Mouse (Mus musculus): ENCODE data around the gene Zfp93. TPM values are rescaled to one million over a fixed set of nuclear protein-coding genes. Genes with fewer than 3 reads are reported as not detected.
"Not testable (repeated sequence)": the region's sequence is repeated elsewhere in the genome, so short reads cannot be mapped to it uniquely, and the experiment has no call there.

Gene Zfp93
- polyA plus RNA-seq, 2 experiments = 0.58 to 0.75 TPM

DNA sequence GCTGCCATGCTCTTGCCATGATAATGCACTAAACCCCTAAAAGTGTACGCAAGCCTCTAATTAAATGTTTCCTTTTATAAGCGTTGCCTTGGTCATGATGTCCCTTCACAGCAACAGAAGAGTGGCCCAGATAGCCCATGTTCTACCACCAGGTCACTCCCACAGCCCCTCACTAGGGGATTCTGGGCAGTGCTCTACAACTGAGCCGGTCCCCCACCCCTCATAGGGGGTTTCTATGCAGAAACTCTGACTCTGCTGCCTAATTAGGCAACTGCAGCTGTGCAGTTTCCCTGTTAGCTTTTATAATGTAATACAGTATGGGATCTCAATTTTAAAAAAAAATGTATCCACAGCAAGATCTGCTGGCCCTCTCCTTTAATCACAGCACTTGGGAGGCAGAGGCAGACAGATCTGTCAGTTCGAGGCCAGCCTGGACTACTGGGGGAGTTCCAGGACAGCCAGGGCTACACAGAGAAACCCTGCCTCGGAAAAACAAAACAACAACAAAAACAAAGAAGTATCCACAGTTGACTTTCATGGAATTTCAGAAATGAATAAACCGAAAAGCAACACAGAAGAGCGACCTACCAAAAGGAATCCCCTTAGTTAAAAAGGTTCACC lies 443 bp upstream of the Zfp93 start:
- TF ChIP-seq EP300 (IDR thresholded peaks at IDR 0.05; ENCODE audit: low read depth) = no peak
- no peak for TF ChIP-seq CTCF (IDR thresholded peaks at IDR 0.05; ENCODE audit: low read depth)
- H3K4me2 ChIP-seq (ENCODE audit: low read depth) = peak overlapping the region; percentile 73
- no peaks in the 10 kb centered on the region for H3K27me3 ChIP-seq (ENCODE audit: control insufficient read depth, insufficient read depth, low read length)
- 31% methylated on average over 7 of the region's 7 CpGs for WGBS (ENCODE audit: insufficient replicate concordance)
- ATAC-seq (ENCODE audit: insufficient read depth) (peak; percentile 13; the same call in 1 of the 2 replicates), DNase-seq (ENCODE audit: low read depth in 3 of 3, low spot score in 3 of 3) (no peak)
- H3K36me3 ChIP-seq (replicated peaks; ENCODE audit: control insufficient read depth, insufficient read depth, low read depth) = no peaks in the 10 kb centered on the region
- peak overlapping the region; percentile 59 to 61 for H3K4me3 ChIP-seq (ENCODE audit: insufficient read depth in 1 of 2, low read depth in 2 of 2, low read length in 2 of 2)
- H3K9me3 ChIP-seq (ENCODE audit: control insufficient read depth, low read length) = no peaks in the 10 kb centered on the region
- H3K9ac ChIP-seq (replicated peaks) = peak overlapping the region; percentile 20; the same call in 1 of the 2 replicates
- H3K27ac ChIP-seq = no peak overlapping the region
- no peaks in the 10 kb centered on the region; a peak in 1 of 4 replicates for H3K4me1 ChIP-seq (replicated peaks; ENCODE audit: control insufficient read depth in 2 of 2, insufficient read depth in 2 of 2, low read length in 1 of 2)

DNA sequence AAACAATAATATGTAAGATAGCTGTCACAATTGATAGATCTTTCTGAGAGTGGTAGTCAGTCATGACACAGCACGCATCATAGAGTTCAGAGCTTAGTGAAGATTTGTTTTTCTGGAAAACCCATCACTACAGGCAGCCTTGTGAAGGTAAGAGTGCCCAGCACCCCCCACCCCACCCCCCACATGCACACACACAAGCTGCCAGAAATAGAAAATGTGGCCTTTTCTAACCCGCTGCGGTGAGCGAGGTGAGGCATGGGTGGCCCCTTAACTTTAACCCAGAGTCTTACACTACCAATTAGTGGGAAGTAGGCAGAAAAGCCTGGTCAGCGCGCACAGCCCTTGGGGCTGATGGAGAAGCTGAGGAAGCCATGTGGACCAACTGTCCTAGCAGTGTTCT lies 971 bp downstream of the Zfp93 start:
- DNase-seq (ENCODE audit: low read depth in 3 of 3, low spot score in 3 of 3) = no peak
- WGBS (ENCODE audit: insufficient replicate concordance) = 85% methylated on average over 6 of the region's 6 CpGs
- no peak overlapping the region for H3K4me3 ChIP-seq (ENCODE audit: insufficient read depth in 1 of 2, low read depth in 2 of 2, low read length in 2 of 2)
- no peaks in the 10 kb centered on the region for H3K9me3 ChIP-seq (ENCODE audit: control insufficient read depth, low read length)
- no peaks in the 10 kb centered on the region for H3K36me3 ChIP-seq (replicated peaks; ENCODE audit: control insufficient read depth, insufficient read depth, low read depth)
- H3K9ac ChIP-seq (replicated peaks) = no peak overlapping the region
- H3K27me3 ChIP-seq (ENCODE audit: control insufficient read depth, insufficient read depth, low read length) = no peaks in the 10 kb centered on the region
- no peaks in the 10 kb centered on the region; a peak in 1 of 4 replicates for H3K4me1 ChIP-seq (replicated peaks; ENCODE audit: control insufficient read depth in 2 of 2, insufficient read depth in 2 of 2, low read length in 1 of 2)
- H3K27ac ChIP-seq = no peak overlapping the region
- ATAC-seq (ENCODE audit: insufficient read depth) = no peak
- no peak overlapping the region for H3K4me2 ChIP-seq (ENCODE audit: low read depth)
- TF ChIP-seq EP300 (IDR thresholded peaks at IDR 0.05; ENCODE audit: low read depth) (no peak), CTCF (IDR thresholded peaks at IDR 0.05; ENCODE audit: low read depth) (no peak)

GRCm38 (mm10) chr7:24274456-24274855 lies 4.2 kb downstream of the Zfp93 start:
- Histone ChIP-seq H3K9me3 (ENCODE audit: control insufficient read depth, low read length) (no peaks in the 10 kb centered on the region), H3K4me3 (ENCODE audit: insufficient read depth in 1 of 2, low read depth in 2 of 2, low read length in 2 of 2) (no peak overlapping the region), H3K36me3 (replicated peaks; ENCODE audit: control insufficient read depth, insufficient read depth, low read depth) (no peaks in the 10 kb centered on the region), H3K4me2 (ENCODE audit: low read depth) (no peak overlapping the region), H3K27me3 (ENCODE audit: control insufficient read depth, insufficient read depth, low read length) (no peaks in the 10 kb centered on the region), H3K9ac (replicated peaks) (no peak overlapping the region), H3K27ac (no peak overlapping the region), H3K4me1 (replicated peaks; ENCODE audit: control insufficient read depth in 2 of 2, insufficient read depth in 2 of 2, low read length in 1 of 2) (no peaks in the 10 kb centered on the region; a peak in 1 of 4 replicates)
- no peak for DNase-seq (ENCODE audit: low read depth in 3 of 3, low spot score in 3 of 3)
- ATAC-seq (ENCODE audit: insufficient read depth) = no peak
- TF ChIP-seq CTCF (IDR thresholded peaks at IDR 0.05; ENCODE audit: low read depth) (no peak), EP300 (IDR thresholded peaks at IDR 0.05; ENCODE audit: low read depth) (no peak)
- WGBS (ENCODE audit: insufficient replicate concordance) = 55% methylated on average over 4 of the region's 4 CpGs

DNA sequence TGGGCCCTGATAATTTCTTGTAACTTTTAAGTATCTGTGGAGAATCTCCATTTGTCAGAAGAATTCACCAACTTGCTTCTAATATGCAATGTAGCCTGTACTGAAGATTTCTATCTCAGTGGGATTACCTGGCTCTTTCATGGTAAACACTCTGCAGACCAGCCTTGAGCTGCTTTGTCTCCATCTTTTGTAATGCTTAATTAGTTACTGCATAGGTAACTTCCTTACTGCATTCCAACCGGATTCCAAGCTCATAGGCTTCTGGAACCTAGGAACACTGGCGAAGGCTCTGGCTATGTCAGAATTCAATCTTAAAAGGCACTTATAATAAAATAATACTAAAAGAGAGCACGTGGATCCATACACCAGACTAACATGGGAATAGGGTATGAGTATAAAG lies 8.6 kb downstream of the Zfp93 start:
- H3K4me3 ChIP-seq (ENCODE audit: insufficient read depth in 1 of 2, low read depth in 2 of 2, low read length in 2 of 2); H3K9me3 ChIP-seq (ENCODE audit: control insufficient read depth, low read length); H3K27ac ChIP-seq; H3K4me2 ChIP-seq (ENCODE audit: low read depth); DNase-seq (ENCODE audit: low read depth in 3 of 3, low spot score in 3 of 3); H3K9ac ChIP-seq (replicated peaks); H3K36me3 ChIP-seq (replicated peaks; ENCODE audit: control insufficient read depth, insufficient read depth, low read depth); H3K27me3 ChIP-seq (ENCODE audit: control insufficient read depth, insufficient read depth, low read length); H3K4me1 ChIP-seq (replicated peaks; ENCODE audit: control insufficient read depth in 2 of 2, insufficient read depth in 2 of 2, low read length in 1 of 2); ATAC-seq (ENCODE audit: insufficient read depth): not testable (repeated sequence)
- WGBS (ENCODE audit: insufficient replicate concordance) = 61% methylated on average over 3 of the region's 3 CpGs

DNA sequence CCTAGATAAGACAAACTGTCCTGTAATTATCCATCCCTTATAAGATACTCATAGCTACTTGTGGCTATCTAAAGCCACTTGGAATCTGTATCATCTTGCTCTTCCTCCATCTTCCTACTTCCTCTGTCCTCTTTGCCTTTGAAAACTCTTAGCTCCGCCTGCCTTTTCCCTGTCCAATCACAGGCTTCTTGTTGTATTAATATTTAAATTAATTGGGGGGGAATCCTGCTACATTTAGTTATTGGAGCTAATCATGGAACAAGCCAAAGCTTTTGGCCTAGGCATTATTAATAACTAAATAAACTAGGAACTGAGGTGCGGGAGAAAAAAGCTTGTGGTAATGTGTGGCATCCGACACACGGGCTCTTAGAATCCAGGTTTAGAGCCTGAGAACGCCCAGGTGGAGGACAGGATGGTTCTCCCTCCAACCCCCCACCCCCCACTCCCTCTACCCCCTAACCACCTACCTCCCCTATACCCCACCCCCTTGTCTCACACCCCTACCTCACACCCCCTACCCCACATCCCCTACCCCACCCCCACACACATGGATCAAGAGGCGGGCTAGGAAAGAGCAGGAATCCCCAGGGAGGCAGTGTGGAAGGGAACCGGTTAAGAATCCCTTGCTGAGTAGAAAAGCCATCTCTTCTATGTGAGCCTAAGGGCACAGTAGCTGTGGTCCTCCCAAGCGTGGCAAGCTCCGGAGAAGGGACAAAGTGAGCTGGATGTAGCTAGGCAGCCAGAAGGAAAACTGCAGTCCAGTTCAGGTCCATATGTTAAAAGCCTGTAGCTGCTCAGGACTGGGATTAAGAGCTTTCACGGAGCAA lies 10.0 kb downstream of the Zfp93 start:
- Histone ChIP-seq H3K4me3 (ENCODE audit: insufficient read depth in 1 of 2, low read depth in 2 of 2, low read length in 2 of 2) (no peak overlapping the region), H3K27ac (no peak overlapping the region), H3K9me3 (ENCODE audit: control insufficient read depth, low read length) (no peaks in the 10 kb centered on the region), H3K4me2 (ENCODE audit: low read depth) (no peak overlapping the region), H3K4me1 (replicated peaks; ENCODE audit: control insufficient read depth in 2 of 2, insufficient read depth in 2 of 2, low read length in 1 of 2) (no peaks in the 10 kb centered on the region), H3K27me3 (ENCODE audit: control insufficient read depth, insufficient read depth, low read length) (no peaks in the 10 kb centered on the region), H3K36me3 (replicated peaks; ENCODE audit: control insufficient read depth, insufficient read depth, low read depth) (no peaks in the 10 kb centered on the region), H3K9ac (replicated peaks) (no peak overlapping the region)
- no peak for ATAC-seq (ENCODE audit: insufficient read depth)
- DNase-seq (ENCODE audit: low read depth in 3 of 3, low spot score in 3 of 3) = no peak
- TF ChIP-seq CTCF (IDR thresholded peaks at IDR 0.05; ENCODE audit: low read depth) (no peak), EP300 (IDR thresholded peaks at IDR 0.05; ENCODE audit: low read depth) (no peak)
- 55% methylated on average over 10 of the region's 10 CpGs for whole genome bisulfite sequencing (ENCODE audit: insufficient replicate concordance)

Data from liver, embryonic 14.5 days (tissue).